Mouse (Mus musculus) neutrophil, adult 59 days (primary cell): ENCODE data around the gene Agxt. TPM values are rescaled to one million over a fixed set of nuclear protein-coding genes. Genes with fewer than 3 reads are reported as not detected.

Source experiments
- total RNA-seq, 2 experiments: library from RNA; stranded (reverse); gene quantifications; 1 replicate in 1 of 2; 2 replicates in 1 of 2; pipeline ENCODE4 v1.2.4; 2023

Gene Agxt
- total RNA-seq, result not detected

DNA sequence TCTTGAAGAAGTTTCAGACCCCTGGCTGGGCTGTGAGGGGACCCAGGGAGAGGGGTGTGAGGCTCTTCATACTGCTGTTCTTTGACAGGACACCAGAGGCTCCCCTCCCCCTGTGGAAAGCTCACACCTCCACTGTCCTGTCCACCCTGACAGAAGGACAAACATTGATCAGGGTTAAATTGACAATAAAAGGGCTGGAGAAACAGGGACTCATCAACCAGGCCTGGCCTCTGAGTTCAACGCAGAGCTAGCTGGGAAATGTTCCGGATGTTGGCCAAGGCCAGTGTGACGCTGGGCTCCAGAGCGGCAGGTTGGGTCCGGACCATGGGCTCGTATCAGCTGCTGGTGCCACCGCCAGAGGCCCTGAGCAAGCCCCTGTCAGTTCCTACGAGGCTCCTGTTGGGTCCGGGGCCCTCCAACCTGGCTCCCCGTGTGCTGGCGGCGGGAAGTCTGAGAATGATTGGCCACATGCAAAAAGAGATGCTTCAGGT is at the start of gene Agxt:
Agxt (plus strand) TSS at position 205 of the 491 bp plus-strand sequence.

DNA sequence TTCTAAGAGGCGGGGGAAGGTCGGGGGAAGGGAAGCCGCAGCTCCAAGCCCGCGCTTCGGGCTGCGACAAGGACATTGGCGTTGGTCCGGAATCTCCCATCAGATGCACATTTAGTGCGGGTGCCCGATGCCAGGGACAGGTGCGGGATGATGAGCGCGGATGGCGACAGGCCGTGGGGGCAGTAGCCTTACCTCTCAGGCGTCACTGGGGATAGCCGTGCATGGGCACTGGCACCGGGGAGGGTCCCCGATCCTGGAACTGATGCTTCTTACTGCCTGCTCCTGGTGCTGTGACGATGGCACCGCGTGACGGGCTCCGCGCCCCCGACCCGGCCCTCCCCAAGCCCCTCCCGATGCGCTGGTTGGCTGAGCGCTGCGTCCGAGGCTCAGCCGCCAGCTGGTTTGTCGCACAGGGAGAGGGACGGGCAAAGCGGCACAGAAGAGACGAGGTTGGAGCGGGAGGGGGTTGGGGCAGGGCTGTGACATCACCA is 33.4 kb upstream of the Agxt start, which contains the start of gene Kif1a:
Kif1a (minus strand) TSS at position 381 of the 491 bp plus-strand sequence.

DNA sequence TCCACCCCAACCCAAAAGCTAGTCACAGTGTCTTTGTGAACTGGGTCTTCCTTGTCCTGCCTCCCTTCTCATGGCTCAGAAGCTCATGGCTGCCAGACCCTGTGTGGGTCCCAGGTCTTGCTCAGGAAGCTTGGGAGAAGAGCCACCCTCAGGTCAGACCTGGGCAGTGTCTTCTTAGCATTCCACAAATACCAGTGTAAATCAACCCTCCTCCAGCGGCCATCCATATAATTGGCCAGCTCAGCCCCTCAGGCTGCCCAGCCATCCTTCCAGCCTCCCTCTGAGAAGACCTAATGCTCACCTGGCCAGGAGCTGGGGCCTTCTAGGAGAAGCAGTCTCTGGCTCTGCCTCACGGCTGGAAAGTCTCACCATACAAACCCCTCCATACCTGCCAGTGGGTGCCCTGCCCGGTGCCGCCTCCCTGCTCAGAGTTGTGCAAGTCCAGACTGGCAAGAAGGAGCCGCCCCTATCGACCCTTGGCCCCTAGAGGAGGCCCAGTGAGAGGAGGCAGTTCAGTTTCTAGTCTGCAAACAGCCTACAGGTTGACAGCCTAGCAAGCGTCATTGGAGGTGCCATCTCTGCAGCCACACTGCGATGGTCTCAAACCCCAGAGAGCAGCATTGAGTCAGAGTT is 25.6 kb downstream of the Agxt start, which contains the start of gene 2310007B03Rik:
2310007B03Rik (minus strand) TSS at position 448 of the 633 bp plus-strand sequence.

DNA sequence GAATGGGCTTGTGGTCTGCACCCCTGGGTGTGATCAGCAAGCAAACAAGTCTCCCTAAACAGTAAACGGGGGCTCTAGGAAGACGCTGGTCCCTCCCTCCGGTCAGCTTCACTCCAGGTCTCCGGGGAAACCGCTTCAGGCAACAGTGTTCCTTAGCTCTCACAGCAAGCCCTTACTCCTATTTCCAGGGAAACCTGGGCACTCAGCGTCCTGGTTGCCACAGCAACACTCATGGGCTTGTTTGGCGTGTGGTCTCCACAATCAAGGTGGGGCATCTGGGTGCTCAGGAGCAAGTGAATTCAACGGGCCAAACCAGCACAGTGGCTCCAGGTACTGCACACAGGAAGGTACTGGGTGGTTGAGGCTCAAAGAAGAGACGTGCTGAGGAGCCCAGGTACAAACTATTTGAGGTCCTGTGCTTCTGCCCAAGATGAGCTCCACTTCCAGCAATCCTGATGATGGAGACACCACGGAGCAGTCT is 33.3 kb downstream of the Agxt start, which contains the start of gene Crocc2:
Crocc2 (plus strand) TSS at position 431 of the 481 bp plus-strand sequence.

Other genes starting within 250 kb of the Agxt start
- under 1 TPM in 1 of 2 experiments, not detected in 1; 0.40 TPM for gene Ankmy1, start 232.3 kb upstream of the Agxt start, total RNA-seq
- 1 to 10 TPM in 1 of 2 experiments, under 1 TPM in 1; 0.62 to 1.4 TPM for gene Dusp28, start 228.3 kb upstream of the Agxt start, total RNA-seq
- 10 to 100 TPM; 76.4 to 80.9 TPM for gene Rnpepl1, start 224.5 kb upstream of the Agxt start, total RNA-seq
- 10 to 100 TPM; 22.4 to 24.8 TPM for gene Capn10, start 200.9 kb upstream of the Agxt start, total RNA-seq
- gene Gpr35, start 184.4 kb upstream of the Agxt start, total RNA-seq, result 10 to 100 TPM; 25.2 to 29.4 TPM
- gene Aqp12, start 128.9 kb upstream of the Agxt start, total RNA-seq, result not detected
- under 1 TPM; 0.18 to 0.64 TPM for gene Kif1a, start 33.3 kb upstream of the Agxt start, total RNA-seq
- not detected for gene 2310007B03Rik, start 25.7 kb downstream of the Agxt start, total RNA-seq
- not detected for gene Crocc2, start 33.5 kb downstream of the Agxt start, total RNA-seq
- gene Sned1, start 100.6 kb downstream of the Agxt start, total RNA-seq, result 1 to 10 TPM; 6.9 to 8.3 TPM
- 10 to 100 TPM; 10.7 to 14.1 TPM for gene Mterf4, start 170.7 kb downstream of the Agxt start, total RNA-seq
- 10 to 100 TPM; 14.0 to 15.6 TPM for gene Ppp1r7, start 207.6 kb downstream of the Agxt start, total RNA-seq
- 1 to 10 TPM; 7.5 to 9.2 TPM for gene Pask, start 208.2 kb downstream of the Agxt start, total RNA-seq
- gene Ano7, start 238.7 kb downstream of the Agxt start, total RNA-seq, result not detected